Mouse (Mus musculus): ENCODE measurements around the gene Serpine2. TPM values are rescaled to one million over a fixed set of nuclear protein-coding genes. Genes with fewer than 3 reads are reported as not detected.

The Serpine2 gene
- total RNA-seq, 2 experiments from 2014 or later = 122 to 129 TPM

DNA sequence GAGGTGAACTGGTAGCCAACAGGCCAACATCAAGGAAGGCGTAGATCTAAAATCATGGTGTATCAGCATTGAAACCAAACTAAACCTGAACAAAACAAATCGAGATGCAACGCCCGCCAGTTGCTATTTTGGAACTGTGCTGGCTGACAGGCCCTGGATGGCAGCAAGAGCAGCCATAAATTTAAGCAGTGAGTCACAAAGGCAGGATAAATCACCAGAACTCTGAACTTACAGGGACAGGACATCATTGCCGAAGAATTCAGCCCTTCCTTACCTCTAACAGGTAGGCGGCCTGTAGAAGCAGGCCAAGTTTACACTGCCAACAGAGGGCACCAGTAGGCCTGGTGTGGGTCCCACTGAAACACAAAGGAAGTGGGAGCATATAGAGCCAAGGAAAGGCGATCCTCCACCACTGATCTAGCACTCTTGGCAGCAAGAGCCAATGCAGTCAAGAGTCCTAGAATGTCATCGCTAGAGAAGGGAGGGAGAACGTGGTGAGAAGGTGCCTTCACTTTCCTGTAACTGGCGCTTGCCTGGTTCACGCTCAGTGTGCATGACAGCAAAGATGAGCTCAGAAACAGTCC, 41.6 kb downstream of the Serpine2 start:
- no peak for DNase-seq
- intact Hi-C loops (cut with DNase I) = no loop called here

- intact Hi-C loops (cut with DNase I) = no loop called here
- DNase-seq = no peak
These were observed 45.5 kb downstream of the Serpine2 start for GRCm38 (mm10) chr1:79815446-79815845.

- intact Hi-C loops (cut with DNase I) = no loop called here
- no peak for DNase-seq
These were observed 51.5 kb downstream of the Serpine2 start for GRCm38 (mm10) chr1:79809447-79809846.

DNA sequence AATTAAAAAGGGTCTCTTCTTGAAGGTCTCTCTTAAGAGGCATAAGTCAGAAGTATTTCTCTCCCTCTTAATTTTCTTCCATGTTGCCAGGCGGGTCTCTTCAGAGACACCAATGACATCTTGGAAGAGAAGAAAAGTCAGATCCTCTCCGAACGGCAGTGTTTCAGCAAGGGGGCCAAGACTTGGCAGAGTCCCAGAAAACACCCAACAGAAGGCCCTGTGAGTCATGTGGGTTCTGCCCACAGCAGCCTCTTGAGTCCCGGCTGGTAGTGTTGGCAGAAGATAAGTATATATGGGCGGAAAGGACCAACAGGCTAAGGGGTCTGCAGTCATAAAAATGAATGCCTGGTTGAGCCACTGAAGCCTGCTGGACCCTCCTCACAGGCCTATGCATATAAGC, 54.1 kb downstream of the Serpine2 start:
- peak; percentile 71 for DNase-seq
- intact Hi-C loops (cut with DNase I) = no loop called here

- no peak for DNase-seq
- intact Hi-C loops (cut with DNase I) = no loop called here
These were observed 57.4 kb downstream of the Serpine2 start for GRCm38 (mm10) chr1:79803614-79804013.

DNA sequence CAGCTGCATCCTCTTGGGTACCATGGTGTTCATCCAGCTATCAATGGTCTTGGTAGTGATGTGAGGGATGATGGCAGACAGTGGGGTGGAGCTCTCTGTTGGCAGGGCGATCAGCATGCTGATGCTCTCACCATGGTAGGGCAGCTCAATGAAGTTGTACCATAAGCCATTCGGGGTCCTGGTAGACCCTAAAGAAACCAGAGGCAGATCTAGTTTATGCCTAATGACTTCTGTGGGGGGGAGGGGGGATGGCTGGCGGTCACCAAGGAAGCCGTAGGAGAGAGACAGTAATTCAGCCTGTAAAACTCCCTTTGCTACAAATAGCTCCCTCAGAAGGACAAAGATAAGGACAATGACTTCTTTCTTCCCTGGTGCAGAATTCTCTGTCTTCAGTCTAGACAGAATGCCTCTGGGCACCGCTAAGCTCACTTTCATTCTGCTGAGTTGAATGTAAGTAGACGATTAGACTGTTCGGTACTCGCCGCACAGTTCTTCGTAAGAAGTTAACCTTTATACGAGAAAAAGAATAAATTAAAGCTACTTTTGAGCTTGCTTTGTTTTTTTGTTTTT, 58.0 kb downstream of the Serpine2 start:
- no peak for DNase-seq
- intact Hi-C loops (cut with DNase I) = no loop called here

GRCm38 (mm10) chr1:79797084-79797483, 63.9 kb downstream of the Serpine2 start:
- intact Hi-C loops (cut with DNase I) = no loop called here
- no peak for DNase-seq

DNA sequence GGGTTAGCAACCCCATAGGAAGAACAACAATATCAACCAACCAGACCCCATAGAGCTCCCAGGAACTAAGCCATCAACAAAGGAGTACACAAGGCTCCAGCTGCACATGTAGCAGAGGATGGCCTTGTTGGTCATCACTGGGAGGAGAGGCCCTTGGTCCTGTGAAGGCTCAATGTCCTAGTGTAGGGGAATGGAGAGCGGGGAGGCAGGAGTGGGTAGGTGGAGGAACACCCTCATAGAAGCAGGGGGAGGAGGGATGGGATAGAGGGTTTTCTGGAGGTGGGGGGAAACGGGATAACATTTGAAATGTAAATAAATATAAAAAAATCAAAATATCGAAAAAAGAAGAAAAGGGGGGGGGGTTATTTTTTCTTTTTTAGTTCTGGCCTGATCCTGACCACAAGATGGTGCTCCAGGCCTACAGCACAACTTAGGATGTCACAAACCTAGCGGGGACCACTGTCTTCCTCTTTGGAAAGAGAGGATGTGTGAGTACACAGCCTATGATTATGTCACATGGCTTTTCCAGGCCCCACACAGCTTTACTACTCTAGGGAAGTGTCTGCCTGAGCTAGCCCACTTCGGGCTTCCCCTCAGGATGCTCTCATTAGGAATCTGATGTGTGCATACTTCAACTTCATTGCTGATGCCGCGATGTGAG, 74.6 kb downstream of the Serpine2 start:
- DNase-seq = peak; percentile 49
- intact Hi-C loops (cut with DNase I) = loop anchor here (2.0 to 5.0 kb wide), 3 partner anchors 321 to 726 kb away; no protein-coding TSS in a partner anchor

DNA sequence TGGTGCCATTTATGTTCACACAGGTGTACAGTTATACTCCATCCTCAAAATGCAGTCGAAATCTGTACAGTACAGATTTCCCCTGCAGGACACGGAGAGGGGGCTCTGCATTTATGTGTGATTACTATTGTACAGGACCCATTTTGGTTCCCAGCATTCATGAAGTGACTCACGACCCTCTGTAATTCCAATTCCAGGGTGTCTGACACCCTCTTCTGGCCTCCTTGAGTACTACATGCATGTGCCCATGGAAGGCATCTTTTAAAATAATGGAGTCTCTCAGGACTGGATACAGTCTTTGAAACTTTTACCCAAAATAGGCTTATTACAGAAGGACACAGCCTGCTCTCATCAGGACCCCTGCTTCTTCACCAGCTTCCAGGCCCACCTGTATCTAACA, 78.5 kb downstream of the Serpine2 start:
- DNase-seq = no peak
- intact Hi-C loops (cut with DNase I) = no loop called here

GRCm38 (mm10) chr1:79778011-79778410, 83.0 kb downstream of the Serpine2 start:
- intact Hi-C loops (cut with DNase I) = no loop called here
- DNase-seq = no peak

- DNase-seq = peak; percentile 96
- intact Hi-C loops (cut with DNase I) = no loop called here
These were observed 85.0 kb downstream of the Serpine2 start, which contains the start of the genes Mrpl44 and Wdfy1 for GRCm38 (mm10) chr1:79775927-79776458. Mrpl44 (plus strand) TSS chr1:79776018. Wdfy1 (minus strand) TSS chr1:79776143.

DNA sequence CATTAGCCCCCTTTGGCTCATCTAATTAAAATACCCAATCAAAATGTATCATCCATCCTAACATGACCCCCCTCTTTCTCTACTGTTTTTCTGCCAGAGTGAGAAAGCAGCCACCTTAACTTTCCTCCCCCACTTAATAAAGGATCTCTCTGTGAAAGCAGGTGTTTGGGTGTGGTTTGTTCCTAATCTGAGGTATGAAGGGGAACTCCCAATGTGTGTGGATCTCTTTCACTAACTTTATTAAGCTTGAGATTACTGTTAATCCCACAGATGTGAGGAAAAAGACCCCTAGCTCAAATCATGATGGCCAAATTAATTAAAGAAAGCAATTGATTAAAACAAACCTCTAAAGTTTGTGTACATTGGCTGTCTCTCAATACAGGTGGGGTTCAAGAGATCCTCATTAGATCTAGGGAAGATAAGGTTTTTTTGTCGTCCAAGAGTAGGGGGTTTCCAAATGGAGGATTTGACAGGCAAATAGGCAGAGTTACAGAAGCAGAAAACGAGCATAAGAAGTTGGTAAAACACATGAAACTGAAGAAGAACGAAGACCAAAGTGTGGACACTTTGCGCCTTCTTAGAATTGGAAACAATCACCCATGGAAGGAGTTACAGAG, 86.7 kb downstream of the Serpine2 start:
- intact Hi-C loops (cut with DNase I) = no loop called here
- DNase-seq = no peak

- intact Hi-C loops (cut with DNase I) = no loop called here
- DNase-seq = no peak
These were observed 92.7 kb downstream of the Serpine2 start for GRCm38 (mm10) chr1:79768231-79768630.

- intact Hi-C loops (cut with DNase I) = no loop called here
- DNase-seq = no peak
These were observed 96.5 kb downstream of the Serpine2 start for GRCm38 (mm10) chr1:79764483-79764882.

GRCm38 (mm10) chr1:79764031-79764430, 96.9 kb downstream of the Serpine2 start:
- no peak for DNase-seq

DNA sequence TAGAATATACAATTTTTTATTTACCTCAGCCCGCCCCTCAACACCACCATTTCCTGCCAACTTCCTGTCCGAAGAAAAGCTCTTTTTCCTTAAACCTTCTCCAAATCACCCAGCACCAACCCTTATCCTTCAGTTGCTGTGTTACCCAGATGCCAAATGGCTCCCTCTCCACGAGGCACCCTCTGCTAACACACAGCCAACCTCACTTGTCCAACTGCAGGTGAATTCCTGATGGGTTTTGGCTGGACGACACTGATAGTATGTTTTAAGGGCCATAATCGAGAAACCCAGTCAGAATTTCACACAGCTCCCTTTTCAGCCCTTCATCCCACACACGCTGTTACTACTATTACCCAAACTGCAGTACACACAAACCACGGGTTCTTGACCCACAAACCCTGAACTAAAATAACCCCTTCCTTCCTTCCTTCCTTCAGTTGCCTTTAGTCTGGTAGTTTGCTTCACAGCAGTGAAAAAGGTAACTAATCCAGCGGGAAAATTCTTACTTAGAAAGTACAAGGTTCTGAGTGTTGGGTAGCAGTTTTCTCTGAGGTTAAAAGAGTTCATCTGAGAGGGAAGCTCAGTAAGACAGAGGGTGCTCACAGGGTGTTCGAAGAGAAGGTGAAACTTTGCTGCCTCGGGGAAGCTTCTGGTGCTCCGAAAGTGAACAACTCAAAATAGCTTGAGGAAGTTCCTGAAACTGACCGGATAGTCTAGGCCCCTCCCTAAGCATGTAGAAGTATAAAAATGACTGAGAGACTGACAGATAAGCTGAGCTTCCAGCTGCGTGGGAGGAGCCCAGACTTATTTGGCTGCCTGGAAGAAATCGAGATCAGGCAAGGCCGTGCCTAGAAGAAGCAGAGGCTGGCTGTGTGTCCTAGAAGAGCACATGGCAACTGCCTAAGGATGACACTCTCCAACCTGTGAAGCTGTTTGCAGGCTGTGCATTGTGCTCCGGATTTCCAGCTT, 98.4 kb downstream of the Serpine2 start:
- intact Hi-C loops (cut with DNase I) = no loop called here

More at GRCm38 (mm10) chr1:79764031-79764430, 96.9 kb downstream of the Serpine2 start:
- intact Hi-C loops (cut with DNase I) = no loop called here

GRCm38 (mm10) chr1:79761917-79762271, 99.1 kb downstream of the Serpine2 start:
- intact Hi-C loops (cut with DNase I) = no loop called here

More for the DNA sequence above, 98.4 kb downstream of the Serpine2 start:
- DNase-seq = no peak

DNA sequence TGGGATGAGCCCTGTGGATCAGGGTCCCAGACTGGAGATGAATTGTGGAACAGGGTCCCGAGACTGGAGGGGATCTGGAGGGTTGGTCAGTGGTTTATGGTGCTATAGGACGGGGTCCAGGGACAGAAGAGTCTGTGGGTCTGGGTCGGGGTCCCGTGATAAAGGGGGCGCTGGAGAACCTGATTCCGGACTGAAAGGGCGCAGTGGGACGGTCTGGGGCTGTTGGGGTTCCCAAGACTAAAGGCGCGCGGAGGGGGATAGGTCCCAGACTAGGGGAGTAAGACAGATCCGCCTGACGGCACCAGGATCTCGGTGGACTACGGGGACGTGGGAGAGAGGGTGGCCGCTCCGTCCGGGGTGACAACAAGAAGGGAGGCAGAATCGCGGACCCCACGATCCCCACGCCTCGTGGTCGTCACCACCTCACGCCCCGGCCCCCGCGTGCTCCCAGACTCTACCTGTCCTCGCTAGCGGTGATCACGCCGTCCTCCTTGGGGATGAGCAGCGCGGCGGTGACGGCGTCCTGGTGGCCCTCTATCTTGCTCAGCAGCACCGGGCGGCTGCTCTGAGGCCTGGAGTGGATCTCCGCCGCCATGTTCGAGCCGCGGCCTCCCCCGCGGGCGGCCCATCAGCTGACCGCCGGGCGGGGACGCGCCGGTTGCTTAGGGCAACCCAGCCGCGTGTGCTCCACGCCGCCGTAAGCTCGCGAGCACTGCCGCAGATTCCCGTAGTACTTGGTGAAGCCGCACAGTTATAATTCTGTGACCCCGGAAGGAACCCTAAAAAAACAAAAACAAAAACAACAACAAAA, 99.7 kb downstream of the Serpine2 start:
- intact Hi-C loops (cut with DNase I) = no loop called here

More at GRCm38 (mm10) chr1:79761917-79762271, 99.1 kb downstream of the Serpine2 start:
- no peak for DNase-seq

DNA sequence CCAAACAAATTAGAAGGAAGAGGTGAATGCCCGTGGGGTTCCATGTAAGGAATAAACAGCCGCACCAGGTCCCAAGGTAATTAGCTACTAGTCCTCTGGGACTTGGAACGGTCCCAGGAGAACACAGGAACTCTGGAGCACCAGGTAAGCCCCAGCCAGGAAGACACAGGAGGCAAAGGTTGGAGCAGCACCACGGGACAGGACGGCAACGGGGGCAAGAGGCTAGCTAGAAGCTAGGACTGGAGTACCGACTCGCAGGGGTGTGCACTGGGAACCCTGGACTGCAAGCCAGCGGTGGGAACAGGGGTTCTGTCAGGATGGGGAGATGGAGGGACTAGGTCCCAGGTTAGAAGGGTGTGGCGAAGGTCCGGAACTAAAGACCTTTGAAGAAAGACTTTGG, 100.3 kb downstream of the Serpine2 start:
- intact Hi-C loops (cut with DNase I) = no loop called here
- peak; percentile 5 for DNase-seq

More for the DNA sequence above, 99.7 kb downstream of the Serpine2 start:
- DNase-seq = peak; percentile 84
